Mouse (Mus musculus) heart, adult 2 months (tissue): ENCODE results near the gene A3galt2. TPM values are rescaled to one million over a fixed set of nuclear protein-coding genes. Genes with fewer than 3 reads are reported as not detected.

Source experiments
- DNase-seq, 2 experiments: peaks; one replicate each; pipeline ENCODE4 v3.0.0; 2021
- H3K27ac ChIP-seq: fragments of 200-600 bp; 2 replicates; pipeline ENCODE4 v1.8.1; 2022
- H3K27me3 ChIP-seq: fragments of 200-500 bp; 2 replicates; pipeline ENCODE4 v1.6.1; 2012; ENCODE audit warnings: mild to moderate bottlenecking, low read length, inconsistent platforms, mixed read lengths; ENCODE audit not compliant: control insufficient read depth, insufficient read depth
- H3K36me3 ChIP-seq: fragments of 200-500 bp; 2 replicates; pipeline ENCODE4 v1.6.1; 2012; ENCODE audit warnings: low read length, inconsistent platforms; ENCODE audit not compliant: control insufficient read depth, insufficient read depth
- H3K4me1 ChIP-seq: fragments of 200-500 bp; 2 replicates; pipeline ENCODE4 v1.6.1; 2011; ENCODE audit warnings: low read length; ENCODE audit not compliant: control insufficient read depth, insufficient read depth
- H3K4me3 ChIP-seq: fragments of 200-600 bp; 2 replicates; pipeline ENCODE4 v1.8.1; 2022
- H3K79me2 ChIP-seq: fragments of 200-500 bp; replicated peaks from 2 replicates; pipeline ENCODE4 v1.6.1; 2012; ENCODE audit warnings: mild to moderate bottlenecking, inconsistent platforms, low read length, moderate library complexity, mixed read lengths; ENCODE audit not compliant: control insufficient read depth, insufficient read depth
- H3K9ac ChIP-seq: fragments of 200-500 bp; 2 replicates; pipeline ENCODE4 v1.6.1; 2012; ENCODE audit warnings: low read depth, mild to moderate bottlenecking, control low read depth, inconsistent platforms, low read length, mixed read lengths
- CTCF ChIP-seq: fragments of 200-600 bp; IDR thresholded peaks from 2 replicates; pipeline ENCODE4 v1.8.1; 2022; ENCODE audit warnings: antibody characterized with exemption, mild to moderate bottlenecking, moderate library complexity
- EP300 ChIP-seq: fragments of 200-500 bp; IDR thresholded peaks from 2 replicates; pipeline ENCODE4 v1.6.1; 2011; ENCODE audit warnings: low read depth, low read length, control low read depth; ENCODE audit not compliant: insufficient read depth
- POLR2A ChIP-seq: fragments of 200-500 bp; IDR thresholded peaks from 2 replicates; pipeline ENCODE4 v1.6.1; 2011; ENCODE audit warnings: mild to moderate bottlenecking, low read depth, low read length, control low read depth; ENCODE audit not compliant: insufficient read depth
- WGBS: fragments of 180-500 bp; shearing (Covaris S2); methylation state at CpG from one replicate; pipeline ENCODE4 v1.1.7; 2018; 5-methylcytosine and 5-hydroxymethylcytosine counted together
- intact Hi-C: fragments of 180-260 bp; cut with DNase I; formaldehyde crosslinking; loops from one replicate; pipeline ENCODE4 v1.15.1; 2025
- polyA plus RNA-seq: library from polyadenylated mRNA; depleted of rRNA; stranded (reverse); fragments of >200 nt; gene quantifications from 2 replicates; pipeline ENCODE4 v1.2.3, GENCODE M21; 2012
- total RNA-seq, 2 experiments: library from RNA; stranded (reverse); gene quantifications; 2 replicates each; pipeline ENCODE4 v1.2.3; 2021

The A3galt2 gene
- total and polyA plus RNA-seq, 3 experiments = 0.08 to 0.37 (median 0.16) TPM

DNA sequence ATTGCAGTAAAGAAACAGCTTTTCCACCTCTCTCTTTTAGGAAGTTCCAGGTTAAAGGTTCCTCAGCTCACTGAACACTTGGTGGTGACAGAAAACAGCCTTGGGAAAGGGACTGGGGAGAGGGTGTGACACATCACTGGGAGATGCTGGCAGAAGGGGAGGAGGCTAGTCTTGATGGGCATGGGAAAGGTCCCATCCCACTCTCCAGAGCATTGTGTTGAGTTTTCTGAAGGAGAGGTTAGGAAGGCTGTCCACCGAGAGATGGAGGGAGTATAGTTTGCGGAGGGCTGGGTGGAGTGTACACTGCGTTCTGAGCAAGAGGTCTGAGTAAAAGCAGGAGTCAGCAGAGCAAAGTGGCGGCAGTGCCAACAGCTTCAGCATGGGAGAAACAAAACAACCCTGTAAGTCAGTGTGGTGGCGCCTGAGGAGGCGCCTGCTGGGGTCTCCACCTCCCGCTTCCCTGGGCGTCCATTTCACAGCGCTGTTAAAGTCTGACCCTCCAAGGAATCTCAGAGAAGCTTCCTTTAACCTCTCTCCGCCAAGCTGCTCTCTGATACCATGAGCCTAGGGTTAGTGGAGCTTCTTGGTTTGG is 12.7 kb upstream of the A3galt2 start:
- Histone ChIP-seq H3K4me1 (peaks cover 6% of the 10 kb centered on the region), H3K27ac (no peak overlapping the region), H3K27me3 (no peaks in the 10 kb centered on the region), H3K4me3 (no peak overlapping the region), H3K79me2 (peaks cover 3% of the 10 kb centered on the region; the same call in 1 of the 2 replicates), H3K9ac (no peak overlapping the region), H3K36me3 (no peaks in the 10 kb centered on the region)
- WGBS = 74% methylated on average over 10 of the region's 10 CpGs
- TF ChIP-seq EP300 (no peak), POLR2A (no peak), CTCF (no peak)
- intact Hi-C loops = no loop called here
- DNase-seq = no peak

DNA sequence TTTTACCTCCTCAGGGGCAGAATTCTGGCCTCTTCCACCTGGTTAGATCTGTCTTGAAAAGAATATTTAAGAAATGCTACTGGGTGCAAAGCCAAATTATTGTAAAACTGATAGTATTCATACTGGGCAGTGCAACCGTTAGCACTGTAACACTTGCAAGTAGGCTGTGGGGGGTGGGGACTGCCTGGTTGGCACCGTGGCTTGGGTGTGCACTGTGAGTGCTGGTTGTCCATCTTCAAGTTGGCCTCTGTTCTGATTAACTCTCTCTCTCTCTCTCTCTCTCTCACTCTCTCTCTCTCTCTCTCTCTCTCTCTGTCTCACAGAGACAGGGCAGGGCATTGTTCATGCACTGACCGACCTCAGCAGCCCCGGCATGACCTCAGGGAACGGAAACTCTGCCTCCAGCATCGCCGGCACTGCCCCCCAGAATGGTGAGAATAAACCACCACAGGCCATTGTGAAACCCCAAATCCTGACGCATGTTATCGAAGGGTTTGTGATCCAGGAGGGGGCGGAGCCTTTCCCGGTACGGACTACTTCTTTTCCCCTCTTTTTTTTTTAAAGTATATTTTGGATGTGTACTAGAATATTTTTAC is 12.0 kb upstream of the A3galt2 start:
- Histone ChIP-seq H3K4me1 (peaks cover 5% of the 10 kb centered on the region), H3K27me3 (no peaks in the 10 kb centered on the region), H3K79me2 (peaks cover 3% of the 10 kb centered on the region; the same call in 1 of the 2 replicates), H3K4me3 (no peak overlapping the region), H3K9ac (no peak overlapping the region), H3K27ac (no peak overlapping the region), H3K36me3 (no peaks in the 10 kb centered on the region)
- DNase-seq = no peak
- 50% methylated on average over 12 of the region's 12 CpGs for WGBS
- no peak for TF ChIP-seq POLR2A
- intact Hi-C loops = no loop called here

- H3K79me2 ChIP-seq = peaks cover 1% of the 10 kb centered on the region; the same call in 1 of the 2 replicates
- no peak overlapping the region for H3K9ac ChIP-seq
- intact Hi-C loops = no loop called here
- no peak overlapping the region for H3K27ac ChIP-seq
- H3K36me3 ChIP-seq = no peaks in the 10 kb centered on the region
- peaks cover 5% of the 10 kb centered on the region for H3K4me1 ChIP-seq
- TF ChIP-seq EP300 = no peak
- TF ChIP-seq CTCF = no peak
- TF ChIP-seq POLR2A = no peak
- H3K27me3 ChIP-seq = no peaks in the 10 kb centered on the region
- no peak for DNase-seq
- 58% methylated on average over 8 of the region's 8 CpGs for WGBS
- no peak overlapping the region for H3K4me3 ChIP-seq
Measured at GRCm38 (mm10) chr4:128745160-128745559, 10.0 kb upstream of the A3galt2 start.

- Histone ChIP-seq H3K4me3 (no peak overlapping the region), H3K36me3 (no peaks in the 10 kb centered on the region), H3K9ac (no peak overlapping the region), H3K27me3 (no peaks in the 10 kb centered on the region), H3K79me2 (no peaks in the 10 kb centered on the region), H3K4me1 (peaks cover 2% of the 10 kb centered on the region; the same call in 1 of the 2 replicates), H3K27ac (no peak overlapping the region)
- intact Hi-C loops = no loop called here
- TF ChIP-seq EP300 = no peak
- peak in 1 of 2 experiments; percentile 45 for DNase-seq
- WGBS = 44% methylated on average over 22 of the region's 22 CpGs
Measured at GRCm38 (mm10) chr4:128747614-128748270, 7.4 kb upstream of the A3galt2 start.

DNA sequence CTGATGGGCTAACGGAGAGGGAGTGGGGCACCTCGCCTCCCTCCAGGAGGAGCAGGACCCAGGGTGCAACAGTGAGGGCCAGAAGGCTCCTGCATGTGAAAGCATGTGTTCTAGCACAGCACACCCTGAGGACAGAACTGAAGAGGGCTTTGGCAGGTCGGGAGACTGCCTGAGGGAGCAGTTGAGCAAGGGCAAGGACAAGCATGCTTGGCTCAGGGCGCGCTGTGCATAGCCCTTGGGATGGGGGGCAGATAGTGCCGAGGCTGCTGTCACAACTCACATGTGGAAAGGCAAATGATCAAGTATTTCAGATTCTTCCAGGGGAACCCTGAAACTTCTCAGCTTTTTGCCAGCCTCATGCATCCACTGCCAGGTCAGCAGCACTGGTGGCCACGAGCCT is 6.9 kb upstream of the A3galt2 start:
- H3K79me2 ChIP-seq = no peaks in the 10 kb centered on the region
- no peaks in the 10 kb centered on the region for H3K36me3 ChIP-seq
- intact Hi-C loops = no loop called here
- WGBS = 70% methylated on average over 7 of the region's 7 CpGs
- no peak for TF ChIP-seq EP300
- no peak for TF ChIP-seq CTCF
- no peak for TF ChIP-seq POLR2A
- no peak overlapping the region for H3K27ac ChIP-seq
- no peaks in the 10 kb centered on the region for H3K27me3 ChIP-seq
- no peaks in the 10 kb centered on the region for H3K4me1 ChIP-seq
- H3K9ac ChIP-seq = no peak overlapping the region
- no peak for DNase-seq
- H3K4me3 ChIP-seq = no peak overlapping the region

DNA sequence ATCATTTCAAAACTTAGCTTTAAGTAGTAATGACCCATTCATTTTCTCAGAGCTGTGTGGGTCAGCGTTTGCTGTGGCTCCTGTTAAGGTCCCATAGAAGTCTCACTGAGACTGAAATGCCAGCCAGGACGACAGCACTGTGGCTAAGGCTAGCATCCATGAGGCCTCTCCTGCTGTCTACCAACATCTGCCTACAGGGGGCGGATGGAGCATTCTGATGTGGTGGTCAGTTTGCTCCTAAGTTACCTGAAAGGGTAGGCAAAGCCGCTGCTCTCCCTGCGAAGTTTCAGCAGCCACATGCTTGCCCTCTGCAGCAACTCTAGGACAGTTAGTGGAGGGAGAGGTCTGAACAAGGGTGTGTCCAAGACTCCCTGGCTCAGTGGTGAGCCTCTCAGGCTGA is 4.2 kb upstream of the A3galt2 start:
- Histone ChIP-seq H3K36me3 (no peaks in the 10 kb centered on the region), H3K27me3 (no peaks in the 10 kb centered on the region), H3K9ac (no peak overlapping the region), H3K4me1 (no peaks in the 10 kb centered on the region), H3K4me3 (no peak overlapping the region), H3K79me2 (no peaks in the 10 kb centered on the region), H3K27ac (no peak overlapping the region)
- TF ChIP-seq EP300 (no peak), POLR2A (no peak), CTCF (peak; percentile 43)
- DNase-seq = no peak
- 68% methylated on average over 5 of the region's 5 CpGs for WGBS
- intact Hi-C loops = no loop called here
